Mouse (Mus musculus) left cerebral cortex, postnatal 36 days (tissue): ENCODE measurements around the gene Dbn1. TPM values are rescaled to one million over a fixed set of nuclear protein-coding genes. Genes with fewer than 3 reads are reported as not detected.
A peak's percentile ranks its signal among the peaks of the same experiment; 100 is the strongest.

Experiments
- DNase-seq, 2 experiments: peaks; one replicate each; pipeline ENCODE4 v3.0.0; 2021 to 2022; ENCODE audit warnings: low spot score in 2 of 2, mixed read lengths in 1 of 2
- intact Hi-C: fragments of 180-260 bp; cut with DNase I; formaldehyde crosslinking; loops from one replicate; pipeline ENCODE4 v1.15.1; 2025
- total RNA-seq, 2 experiments: library from RNA; stranded (reverse); gene quantifications; 2 replicates each; pipeline ENCODE4 v1.2.3; 2021

Gene Dbn1
- total RNA-seq, 2 experiments from 2014 or later = 247 to 314 TPM

GRCm38 (mm10) chr13:55483593-55483992, 4.3 kb downstream of the Dbn1 start:
- intact Hi-C loops = loop anchor here (2.0 kb wide), 1 partner anchor 29 kb away; the partner anchor contains the start of gene Pdlim7
- DNase-seq = peak; percentile 90 to 91

GRCm38 (mm10) chr13:55483071-55483470, 4.8 kb downstream of the Dbn1 start:
- peak in 1 of 2 experiments; percentile 32 for DNase-seq
- intact Hi-C loops = loop anchor here (2.0 kb wide), 1 partner anchor 30 kb away; the partner anchor contains the start of gene Pdlim7

- DNase-seq = peak in 1 of 2 experiments; percentile 19
- intact Hi-C loops = loop anchor here (2.0 kb wide), 1 partner anchor 30 kb away; the partner anchor contains the start of gene Pdlim7
Observed at GRCm38 (mm10) chr13:55482542-55482941, 5.4 kb downstream of the Dbn1 start.

GRCm38 (mm10) chr13:55479929-55480328, 8.0 kb downstream of the Dbn1 start:
- no peak for DNase-seq
- intact Hi-C loops = no loop called here

- intact Hi-C loops = no loop called here
- no peak for DNase-seq
Observed at GRCm38 (mm10) chr13:55479008-55479407, 8.9 kb downstream of the Dbn1 start.

- peak in 1 of 2 experiments; percentile 46 for DNase-seq
- intact Hi-C loops = no loop called here
Observed at GRCm38 (mm10) chr13:55478036-55478435, 9.9 kb downstream of the Dbn1 start.

- intact Hi-C loops = no loop called here
- DNase-seq = no peak
Observed at GRCm38 (mm10) chr13:55477492-55477891, 10.4 kb downstream of the Dbn1 start.

GRCm38 (mm10) chr13:55476256-55476655, 11.7 kb downstream of the Dbn1 start:
- intact Hi-C loops = no loop called here
- DNase-seq = no peak

- intact Hi-C loops = no loop called here
- no peak for DNase-seq
Observed at GRCm38 (mm10) chr13:55475750-55476149, 12.2 kb downstream of the Dbn1 start.

GRCm38 (mm10) chr13:55474621-55475069, 13.3 kb downstream of the Dbn1 start:
- DNase-seq = peak; percentile 70 to 71
- intact Hi-C loops = no loop called here

- DNase-seq = peak; percentile 28 to 44
- intact Hi-C loops = loop anchor here (2.0 kb wide), 1 partner anchor 43 kb away; no protein-coding TSS in a partner anchor
Observed at GRCm38 (mm10) chr13:55473961-55474360, 13.9 kb downstream of the Dbn1 start.

GRCm38 (mm10) chr13:55473076-55473831, 14.7 kb downstream of the Dbn1 start:
- peak; percentile 47 to 49 for DNase-seq

GRCm38 (mm10) chr13:55472132-55473022, 15.5 kb downstream of the Dbn1 start:
- intact Hi-C loops = loop anchor here (2.0 kb wide), 1 partner anchor 44 kb away; no protein-coding TSS in a partner anchor
- DNase-seq = peak; percentile 87 to 91

More at GRCm38 (mm10) chr13:55473076-55473831, 14.7 kb downstream of the Dbn1 start:
- intact Hi-C loops = loop anchor here (2.0 kb wide), 1 partner anchor 44 kb away; no protein-coding TSS in a partner anchor

- DNase-seq = no peak
- intact Hi-C loops = loop anchor here (2.0 kb wide), 2 partner anchors 45 to 53 kb away; no protein-coding TSS in a partner anchor
Observed at GRCm38 (mm10) chr13:55471819-55472131, 16.1 kb downstream of the Dbn1 start.

- intact Hi-C loops = loop anchor here (2.0 kb wide), 1 partner anchor 52 kb away; no protein-coding TSS in a partner anchor
- peak; percentile 78 to 84 for DNase-seq
Observed at GRCm38 (mm10) chr13:55471156-55471818, 16.6 kb downstream of the Dbn1 start.

GRCm38 (mm10) chr13:55470372-55470771, 17.5 kb downstream of the Dbn1 start:
- intact Hi-C loops = loop anchor here (2.0 kb wide), 1 partner anchor 52 kb away; no protein-coding TSS in a partner anchor

GRCm38 (mm10) chr13:55468851-55469560, 18.9 kb downstream of the Dbn1 start:
- intact Hi-C loops = no loop called here
- DNase-seq = no peak

More at GRCm38 (mm10) chr13:55470372-55470771, 17.5 kb downstream of the Dbn1 start:
- peak; percentile 51 to 63 for DNase-seq

- intact Hi-C loops = loop anchor here (2.0 kb wide), 1 partner anchor 61 kb away; no protein-coding TSS in a partner anchor
- DNase-seq = peak; percentile 33 to 48
Observed at GRCm38 (mm10) chr13:55465830-55466440, 22.0 kb downstream of the Dbn1 start.
